Mouse (Mus musculus) neural tube, embryonic 11.5 days (tissue): ENCODE results near the gene Dlg2. TPM values are rescaled to one million over a fixed set of nuclear protein-coding genes. Genes with fewer than 3 reads are reported as not detected.

Experiments
- ATAC-seq: fragments of 200-750 bp; cut with Nextera tagmentation; 2 replicates; pipeline ENCODE4 v1.8.0; 2017; ENCODE audit warnings: moderate number of reproducible peaks, mild to moderate bottlenecking, moderate TSS enrichment, moderate library complexity; ENCODE audit not compliant: insufficient read depth, low FRiP score, low TSS enrichment
- DNase-seq: peaks from one replicate; pipeline ENCODE4 v3.0.0-alpha.2; 2015; ENCODE audit warnings: low spot score
- H3K27ac ChIP-seq: fragments of 300-500 bp; sonication (generic); 2 replicates; pipeline ENCODE4 v1.5.1; 2014; ENCODE audit warnings: low read depth, mild to moderate bottlenecking, low read length
- H3K27me3 ChIP-seq: fragments of 300-500 bp; sonication (generic); 2 replicates; pipeline ENCODE4 v1.6.1; 2014; ENCODE audit warnings: mild to moderate bottlenecking, low read length, mixed read lengths; ENCODE audit not compliant: control insufficient read depth, insufficient read depth
- H3K36me3 ChIP-seq: fragments of 300-500 bp; sonication (generic); 2 replicates; pipeline ENCODE4 v1.6.1; 2014; ENCODE audit warnings: mild to moderate bottlenecking, low read length, moderate library complexity, mixed read lengths; ENCODE audit not compliant: control insufficient read depth, insufficient read depth
- H3K4me1 ChIP-seq: fragments of 300-500 bp; sonication (generic); 2 replicates; pipeline ENCODE4 v1.6.1; 2014; ENCODE audit warnings: low read length, mixed read lengths; ENCODE audit not compliant: control insufficient read depth, insufficient read depth
- H3K4me2 ChIP-seq: fragments of 300-500 bp; sonication (generic); 2 replicates; pipeline ENCODE4 v1.6.1; 2014; ENCODE audit warnings: low read depth, mild to moderate bottlenecking, moderate library complexity
- H3K4me3 ChIP-seq: fragments of 300-500 bp; sonication (generic); 2 replicates; pipeline ENCODE4 v1.5.1; 2014; ENCODE audit warnings: low read depth, low read length
- H3K9ac ChIP-seq: fragments of 300-500 bp; sonication (generic); 2 replicates; pipeline ENCODE4 v1.6.1; 2014; ENCODE audit warnings: mild to moderate bottlenecking, low read length
- H3K9me3 ChIP-seq: fragments of 300-500 bp; sonication (generic); 2 replicates; pipeline ENCODE4 v1.6.1; 2016; ENCODE audit warnings: low read length; ENCODE audit not compliant: control insufficient read depth
- WGBS: fragments of 180-500 bp; shearing (Covaris S2); extraction: QIAGEN DNeasy Blood & Tissue Kit; methylation state at CpG from one replicate; pipeline ENCODE4 v1.1.7; 2014; 5-methylcytosine and 5-hydroxymethylcytosine counted together
- polyA plus RNA-seq: library from polyadenylated mRNA; unstranded; fragments of >200 nt; fragmentation: Nextera tagmentation; extraction: Ambion mirVana; gene quantifications from 2 replicates; pipeline ENCODE4 v1.2.1, GENCODE M21; 2014

The Dlg2 gene
- polyA plus RNA-seq, 1 experiment from 2014 or later: 5.1 TPM

DNA sequence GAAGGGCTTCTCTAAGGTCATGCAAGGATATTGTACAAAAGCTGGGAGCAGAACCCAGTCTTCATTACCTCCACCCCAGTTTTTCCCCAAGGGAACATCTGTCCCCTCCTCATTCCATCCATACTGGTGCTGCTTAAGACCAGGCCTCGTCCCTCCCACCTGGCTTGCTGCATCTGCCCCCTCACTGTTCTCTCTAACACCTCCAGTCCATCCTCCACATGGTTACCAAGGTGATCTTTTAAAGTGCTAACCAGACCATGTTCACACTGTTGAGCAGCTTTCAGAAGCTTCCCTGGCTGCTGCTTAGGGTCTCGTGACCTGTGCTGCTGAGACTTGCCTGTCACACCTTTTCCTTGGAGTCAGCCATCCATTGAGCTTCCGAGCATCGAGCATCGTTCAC is 1734.2 kb downstream of the Dlg2 start:
- DNase-seq: no peak
- Histone ChIP-seq H3K27me3 (no peaks in the 10 kb centered on the region), H3K4me2 (no peak overlapping the region), H3K9ac (no peak overlapping the region), H3K4me1 (no peaks in the 10 kb centered on the region), H3K4me3 (no peak overlapping the region), H3K9me3 (no peaks in the 10 kb centered on the region), H3K27ac (no peak overlapping the region), H3K36me3 (no peaks in the 10 kb centered on the region)
- ATAC-seq: no peak
- WGBS: 85% methylated on average over 5 of the region's 5 CpGs

DNA sequence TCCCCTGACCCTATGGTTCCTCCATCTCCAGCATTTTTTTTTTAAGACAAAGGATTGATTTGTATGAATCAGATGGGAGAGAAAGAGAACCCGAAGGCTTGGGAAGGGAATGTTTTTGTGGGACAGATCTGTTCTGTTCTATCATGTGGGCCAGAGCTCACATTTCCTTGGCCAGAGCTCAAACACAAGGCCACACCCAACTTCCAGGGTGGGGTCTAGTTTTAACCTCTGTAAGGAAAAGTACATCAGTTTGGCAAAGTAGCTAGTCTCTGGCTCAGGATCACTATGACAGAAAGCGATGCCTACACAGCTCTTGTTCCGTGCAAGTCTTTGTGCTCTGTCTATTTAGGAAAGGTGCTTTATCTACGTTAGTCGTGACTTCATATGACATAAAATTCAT is 1737.3 kb downstream of the Dlg2 start:
- H3K27ac ChIP-seq: no peak overlapping the region
- H3K36me3 ChIP-seq: no peaks in the 10 kb centered on the region
- H3K9ac ChIP-seq: no peak overlapping the region
- no peaks in the 10 kb centered on the region for H3K27me3 ChIP-seq
- no peak overlapping the region for H3K4me2 ChIP-seq
- DNase-seq: no peak
- no peak for ATAC-seq
- 91% methylated on average over 5 of the region's 5 CpGs for WGBS
- no peak overlapping the region for H3K4me3 ChIP-seq
- no peaks in the 10 kb centered on the region for H3K9me3 ChIP-seq
- H3K4me1 ChIP-seq: no peaks in the 10 kb centered on the region

DNA sequence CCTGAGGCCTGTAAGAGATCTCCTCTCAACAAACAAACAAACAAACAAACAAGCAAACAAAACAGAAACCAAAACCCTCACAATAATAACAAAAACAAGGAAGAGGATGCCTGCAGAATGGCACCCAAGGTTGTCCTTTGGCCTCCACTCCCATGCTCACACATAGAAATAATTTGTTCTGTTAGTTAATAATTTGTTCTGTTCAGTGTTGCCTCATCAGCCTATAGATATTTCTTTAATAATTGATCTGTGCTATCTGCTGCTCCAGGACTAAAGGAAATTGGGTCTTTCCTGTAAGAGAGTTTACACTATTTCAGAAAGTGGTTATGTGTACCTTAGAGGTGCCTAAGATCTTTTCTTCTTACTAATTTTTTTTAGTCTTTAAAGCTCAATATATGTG is 1741.7 kb downstream of the Dlg2 start:
- H3K9me3 ChIP-seq: no peaks in the 10 kb centered on the region
- no peaks in the 10 kb centered on the region for H3K4me1 ChIP-seq
- no peaks in the 10 kb centered on the region for H3K27me3 ChIP-seq
- H3K27ac ChIP-seq: no peak overlapping the region
- ATAC-seq (no peak), DNase-seq (no peak)
- H3K9ac ChIP-seq: no peak overlapping the region
- H3K4me3 ChIP-seq: no peak overlapping the region
- no peaks in the 10 kb centered on the region for H3K36me3 ChIP-seq
- H3K4me2 ChIP-seq: no peak overlapping the region

DNA sequence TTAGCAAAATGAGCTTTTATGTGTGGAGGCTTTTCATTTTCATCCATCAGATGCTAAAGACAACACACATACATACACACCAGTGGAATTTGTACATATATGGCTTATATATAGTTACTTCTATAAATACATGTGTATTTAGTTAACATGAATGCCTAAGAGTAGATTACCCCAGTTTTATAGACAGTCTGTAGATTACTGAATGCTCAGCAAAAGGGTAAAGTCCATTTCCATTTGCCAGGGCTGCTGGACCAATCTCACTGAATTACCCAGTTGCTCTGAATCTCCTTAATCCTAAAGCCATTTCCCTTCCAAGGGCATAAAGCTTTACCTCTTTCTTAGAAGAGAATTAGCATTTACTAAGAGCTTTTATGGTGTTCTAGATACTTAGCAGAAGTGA is 1744.1 kb downstream of the Dlg2 start:
- H3K4me3 ChIP-seq: no peak overlapping the region
- H3K4me2 ChIP-seq: no peak overlapping the region
- no peak for ATAC-seq
- no peak overlapping the region for H3K27ac ChIP-seq
- no peaks in the 10 kb centered on the region for H3K36me3 ChIP-seq
- H3K9ac ChIP-seq: no peak overlapping the region
- H3K9me3 ChIP-seq: no peaks in the 10 kb centered on the region
- no peaks in the 10 kb centered on the region for H3K4me1 ChIP-seq
- no peak for DNase-seq
- H3K27me3 ChIP-seq: no peaks in the 10 kb centered on the region

DNA sequence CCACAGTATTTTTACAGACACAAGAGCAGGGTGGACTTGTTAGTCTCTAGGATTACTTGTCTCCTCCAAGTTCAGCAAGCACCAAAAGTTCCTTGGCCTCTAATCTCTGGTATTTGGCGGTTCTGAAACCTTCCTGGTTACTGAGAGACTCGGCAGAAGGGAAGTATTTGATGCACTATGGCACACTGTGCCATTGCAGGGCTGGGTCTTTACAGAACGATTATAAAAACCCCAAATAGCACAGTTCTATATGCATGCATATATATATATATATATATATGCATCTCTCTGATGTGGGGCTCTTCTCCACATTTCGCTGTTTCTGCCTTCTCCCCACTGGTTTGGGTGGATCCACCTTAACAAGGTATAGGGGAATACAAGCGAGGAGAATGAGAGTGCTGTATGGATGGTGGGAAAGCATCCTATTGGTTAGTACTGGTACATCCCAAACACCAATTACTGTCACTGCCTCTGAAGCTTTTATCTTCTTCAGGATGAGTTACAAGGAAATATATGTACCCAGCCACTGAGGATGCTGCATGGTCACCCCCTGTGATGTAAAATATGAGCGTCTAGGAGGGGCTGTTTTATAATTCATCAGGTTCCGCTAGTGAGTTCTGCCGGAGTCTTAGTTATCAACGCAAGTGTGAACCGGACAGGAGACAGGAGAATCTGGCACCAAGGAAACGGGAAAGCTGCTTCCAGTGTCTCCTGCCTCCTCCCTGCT is 1758.2 kb downstream of the Dlg2 start:
- H3K27me3 ChIP-seq: no peaks in the 10 kb centered on the region
- no peaks in the 10 kb centered on the region for H3K36me3 ChIP-seq
- 0 out of 2 replicates have a peak overlapping the region, but pooled peaks have one; percentile 22 for H3K4me3 ChIP-seq
- DNase-seq (no peak), ATAC-seq (peak; percentile 61)
- 61% methylated on average over 11 of the region's 11 CpGs for WGBS
- peaks cover 3% of the 10 kb centered on the region; the same call in 1 of the 2 replicates for H3K4me1 ChIP-seq
- no peaks in the 10 kb centered on the region for H3K9me3 ChIP-seq
- H3K9ac ChIP-seq: no peak overlapping the region
- H3K4me2 ChIP-seq: peak overlapping the region; percentile 41
- H3K27ac ChIP-seq: no peak overlapping the region

DNA sequence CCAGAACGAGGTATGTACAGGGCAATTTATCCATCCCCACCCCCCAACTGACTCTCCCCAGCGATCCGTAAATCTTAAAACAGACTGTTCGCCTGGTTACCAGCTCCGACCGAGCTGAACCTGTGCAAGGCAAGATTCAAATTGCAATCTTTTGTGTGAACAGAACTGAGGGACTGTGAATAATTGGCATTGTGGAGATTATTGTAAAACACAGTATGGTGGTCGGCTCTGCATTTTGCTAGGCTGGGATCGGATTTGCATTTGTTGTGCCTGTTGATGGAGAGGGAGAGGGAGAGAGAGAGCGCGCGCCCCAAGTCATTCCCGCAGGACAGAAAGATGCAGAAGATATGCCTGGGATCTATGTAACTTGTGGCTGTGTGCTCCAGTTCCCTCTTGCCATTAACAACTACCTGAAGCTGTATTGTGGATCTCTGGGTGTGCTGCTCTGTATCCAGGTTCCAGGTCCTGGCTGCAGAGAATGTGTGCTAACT is 1759.1 kb downstream of the Dlg2 start:
- peak; percentile 81 for ATAC-seq

DNA sequence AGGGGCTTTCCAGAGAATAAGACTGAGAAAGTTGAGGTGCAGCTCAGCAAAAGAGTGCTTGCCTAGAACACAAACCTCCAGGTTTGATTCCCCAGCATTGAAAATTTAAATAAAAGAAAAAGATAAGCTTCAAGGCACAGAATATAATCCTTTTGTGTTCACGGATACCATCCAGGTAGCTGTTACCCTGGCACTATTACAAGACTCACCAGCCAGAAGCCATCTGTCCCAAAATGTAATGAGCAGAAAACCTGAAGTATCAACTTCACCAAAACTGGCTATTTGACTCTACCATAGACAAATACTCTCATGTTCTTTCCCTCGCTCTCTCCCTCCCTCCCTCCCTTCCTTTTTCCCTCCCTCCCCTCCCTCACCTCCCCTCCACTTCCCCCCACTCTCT is 1764.4 kb downstream of the Dlg2 start:
- Histone ChIP-seq H3K4me2 (no peak overlapping the region), H3K27ac (no peak overlapping the region), H3K9ac (no peak overlapping the region), H3K36me3 (no peaks in the 10 kb centered on the region), H3K4me3 (no peak overlapping the region), H3K4me1 (no peaks in the 10 kb centered on the region), H3K27me3 (no peaks in the 10 kb centered on the region), H3K9me3 (no peaks in the 10 kb centered on the region)
- 91% methylated on average over 2 of the region's 2 CpGs for WGBS
- DNase-seq (no peak), ATAC-seq (no peak)

More for the DNA sequence above, 1759.1 kb downstream of the Dlg2 start:
- Histone ChIP-seq H3K9me3 (no peaks in the 10 kb centered on the region), H3K36me3 (no peaks in the 10 kb centered on the region), H3K4me1 (peaks cover 3% of the 10 kb centered on the region; the same call in 1 of the 2 replicates), H3K4me2 (peak overlapping the region; percentile 41), H3K27me3 (no peaks in the 10 kb centered on the region), H3K9ac (peak overlapping the region; percentile 37; the same call in 1 of the 2 replicates), H3K4me3 (peak overlapping the region; percentile 22), H3K27ac (0 out of 2 replicates have a peak overlapping the region, but pooled peaks have one; percentile 29)
- peak; percentile 45 for DNase-seq
- WGBS: 23% methylated on average over 12 of the region's 12 CpGs

DNA sequence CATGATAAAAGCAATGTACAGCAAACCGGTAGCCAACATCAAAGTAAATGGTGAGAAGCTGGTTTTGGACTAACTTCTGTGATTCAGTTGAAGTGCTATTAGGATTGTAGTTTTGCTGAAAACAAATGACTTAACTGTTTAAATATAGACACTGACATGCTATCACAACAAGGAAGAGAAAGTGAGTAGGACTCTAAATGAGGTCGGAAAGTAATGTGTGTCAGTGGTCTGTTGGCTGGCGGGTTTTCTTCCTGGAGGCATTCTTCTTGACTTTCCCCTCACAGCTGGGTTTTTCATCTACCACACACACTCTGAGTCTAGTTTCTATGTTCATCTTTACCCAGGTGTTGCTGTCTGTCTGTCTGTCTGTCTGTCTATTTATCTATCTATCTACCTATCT is 1771.1 kb downstream of the Dlg2 start:
- H3K36me3 ChIP-seq: no peaks in the 10 kb centered on the region
- H3K4me3 ChIP-seq: no peak overlapping the region
- ATAC-seq: no peak
- no peak overlapping the region for H3K27ac ChIP-seq
- H3K9me3 ChIP-seq: no peaks in the 10 kb centered on the region
- H3K4me2 ChIP-seq: no peak overlapping the region
- no peaks in the 10 kb centered on the region for H3K27me3 ChIP-seq
- H3K9ac ChIP-seq: no peak overlapping the region
- WGBS: 91% methylated on average over 3 of the region's 3 CpGs
- DNase-seq: no peak
- no peaks in the 10 kb centered on the region for H3K4me1 ChIP-seq

DNA sequence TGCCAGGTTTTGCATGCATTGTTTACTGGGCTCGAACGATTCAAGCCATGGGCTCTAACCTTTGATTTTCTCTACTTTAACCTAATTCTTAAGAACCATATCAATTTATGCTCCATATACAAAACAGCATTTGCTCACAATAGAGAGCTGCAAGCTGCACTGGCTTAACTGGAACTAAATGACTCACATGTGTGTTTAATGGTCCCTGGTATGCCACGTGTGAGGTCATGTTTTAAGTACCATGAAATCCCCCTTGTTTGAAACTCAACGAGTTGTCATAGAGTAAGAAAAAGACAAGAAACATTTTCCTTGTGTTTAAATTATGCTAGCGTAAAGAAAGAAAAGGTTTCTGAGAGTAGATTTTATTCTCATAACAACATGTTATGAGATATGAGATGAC is 1772.1 kb downstream of the Dlg2 start:
- H3K4me3 ChIP-seq: no peak overlapping the region
- ATAC-seq (no peak), DNase-seq (no peak)
- no peaks in the 10 kb centered on the region for H3K27me3 ChIP-seq
- H3K4me1 ChIP-seq: no peaks in the 10 kb centered on the region
- H3K4me2 ChIP-seq: no peak overlapping the region
- no peak overlapping the region for H3K9ac ChIP-seq
- no peak overlapping the region for H3K27ac ChIP-seq
- 70% methylated on average over 5 of the region's 5 CpGs for WGBS
- H3K9me3 ChIP-seq: no peaks in the 10 kb centered on the region
- H3K36me3 ChIP-seq: no peaks in the 10 kb centered on the region
